19 mouse cellular contexts compared by ENCODE assay signal in genomic region chrX:162878236-162878635, GRCm38 (mm10). TPM values are rescaled to one million over a fixed set of nuclear protein-coding genes. Genes with fewer than 3 reads are reported as not detected.
DNase-seq lines count a peak whose midpoint lies in the region; ATAC-seq and TF ChIP-seq lines count a peak whose summit lies in the region.
"Had no signal": no experiment of that assay in that cellular context is flagged by ENCODE, and none has a peak within 500 bp of the region (broad histone marks: within the 10 kb centered on the region; RNA-seq: fewer than 3 reads in every experiment).

No protein-coding gene starts in this region.

- TF ChIP-seq POLR2A in myocyte (IDR thresholded peaks at IDR 0.05; ENCODE audit: insufficient read length, low read depth) = no peak

- H3K79me2 ChIP-seq in myocyte (ENCODE audit: control insufficient read depth, insufficient read depth) = no peaks in the 10 kb centered on the region

- peak overlapping the region; percentile 42 for H3K4me2 ChIP-seq in myocyte (ENCODE audit: low read depth)

- H3K36me3 ChIP-seq in myocyte (ENCODE audit: control insufficient read depth, insufficient read depth) = peaks cover 15% of the 10 kb centered on the region

- no peak overlapping the region for H3ac ChIP-seq in myocyte (ENCODE audit: control insufficient read depth, insufficient read length)

- ATAC-seq in frontal cortex, adult (ENCODE audit: low TSS enrichment) = no peak
- ATAC-seq: activated CD4-positive, CD25-positive, alpha-beta regulatory T cell, adult 4 months; CD4-positive, CD25-positive, alpha-beta regulatory T cell, adult 4 months; Patski had no signal

- no peaks in the 10 kb centered on the region for H3K27me3 ChIP-seq in myocyte (ENCODE audit: control insufficient read depth, insufficient read depth, insufficient read length)
- H3K27me3 ChIP-seq: CH12.LX had no signal

- no peak overlapping the region for H3K4me3 ChIP-seq in myocyte

- DNase-seq in brain, adult 2 months (ENCODE audit: low read depth, low spot score) = peak; percentile 11
- DNase-seq in adrenal gland, postnatal 14 days = no peak
- DNase-seq: adrenal gland, adult 2 months; adrenal gland, adult 8-10 months; adrenal gland, postnatal 10 days; adrenal gland, postnatal 25 days; adrenal gland, postnatal 36 days; B cell, adult 2 months; cerebellum, adult 11 months; cerebellum, adult 11-12 months; cerebellum, adult 18-20 months; cerebellum, adult 2 months; cerebellum, adult 8-10 months had no signal

TF ChIP-seq in myocyte, 11 proteins besides CTCF, POLR2A, EP300 and RAD21:
- TF ChIP-seq REST (IDR thresholded peaks at IDR 0.05; ENCODE audit: insufficient read depth, insufficient read length) (no peak), TCF12 (IDR thresholded peaks at IDR 0.05; ENCODE audit: insufficient read depth, poor library complexity, severe bottlenecking) (peak; percentile 33), MYOD1 (IDR thresholded peaks at IDR 0.05; ENCODE audit: control insufficient read depth in 1 of 3, insufficient read length in 2 of 3, low read depth in 2 of 3) (peak in 2 of 3 experiments; percentile 49 to 71), MYOG (IDR thresholded peaks at IDR 0.05; ENCODE audit: control insufficient read depth in 1 of 3, insufficient read depth in 1 of 3, insufficient read length in 2 of 3, low read depth in 2 of 3) (peak in 2 of 3 experiments; percentile 46 to 78)
TF ChIP-seq in myocyte: peak in this region for 3.

RNA-seq across cellular contexts. Expression of gene Syap1, which starts 10.0 kb away (rescaled TPM):
- polyA plus RNA-seq in myocyte (2012; fragmentation: generic; extraction: Trizol) = 25.6 TPM
- 76.5 and 85.3 TPM in 2 replicates for total RNA-seq in adrenal gland, postnatal 14 days (2021)

RNA-seq across cellular contexts. Expression of gene Ctps2, which starts 22.8 kb away (rescaled TPM):
- polyA plus RNA-seq in myocyte (2012; fragmentation: generic; extraction: Trizol) = 18.9 TPM
- total RNA-seq in adrenal gland, postnatal 14 days (2021) = 63.2 and 65.5 TPM in 2 replicates

RNA-seq across cellular contexts. Expression of gene Txlng, which starts 49.0 kb away (rescaled TPM):
- polyA plus RNA-seq in myocyte (2012; fragmentation: generic; extraction: Trizol) = 1.8 TPM
- 24.7 and 25.8 TPM in 2 replicates for total RNA-seq in adrenal gland, postnatal 14 days (2021)
